Mouse (Mus musculus) liver, embryonic 12.5 days (tissue): ENCODE data around the gene Ythdf2. TPM values are rescaled to one million over a fixed set of nuclear protein-coding genes. Genes with fewer than 3 reads are reported as not detected.
A peak's percentile ranks its signal among the peaks of the same experiment; 100 is the strongest.
"Not testable (repeated sequence)": the region's sequence is repeated elsewhere in the genome, so short reads cannot be mapped to it uniquely, and the experiment has no call there.

Experiments
- ATAC-seq: fragments of 200-750 bp; cut with Nextera tagmentation; 2 replicates; pipeline ENCODE4 v1.8.0; 2017; ENCODE audit warnings: moderate number of reproducible peaks, mild to moderate bottlenecking, moderate library complexity
- H3K27ac ChIP-seq: fragments of 300-500 bp; sonication (generic); 2 replicates; pipeline ENCODE4 v1.5.1; 2016; ENCODE audit warnings: mild to moderate bottlenecking
- H3K27me3 ChIP-seq: fragments of 300-500 bp; sonication (generic); replicated peaks from 2 replicates; pipeline ENCODE4 v1.6.1; 2016; ENCODE audit warnings: mild to moderate bottlenecking, moderate library complexity
- H3K36me3 ChIP-seq: fragments of 300-500 bp; sonication (generic); 2 replicates; pipeline ENCODE4 v1.6.1; 2016; ENCODE audit warnings: mild to moderate bottlenecking, moderate library complexity
- H3K4me1 ChIP-seq: fragments of 300-500 bp; sonication (generic); 2 replicates; pipeline ENCODE4 v1.6.1; 2016
- H3K4me2 ChIP-seq: fragments of 300-500 bp; sonication (generic); 2 replicates; pipeline ENCODE4 v1.6.1; 2016; ENCODE audit warnings: mild to moderate bottlenecking, moderate library complexity
- H3K4me3 ChIP-seq: fragments of 300-500 bp; sonication (generic); 2 replicates; pipeline ENCODE4 v1.5.1; 2016; ENCODE audit warnings: mild to moderate bottlenecking, moderate library complexity
- H3K9ac ChIP-seq: fragments of 300-500 bp; sonication (generic); 2 replicates; pipeline ENCODE4 v1.6.1; 2016; ENCODE audit warnings: mild to moderate bottlenecking, moderate library complexity
- H3K9me3 ChIP-seq: fragments of 300-500 bp; sonication (generic); replicated peaks from 2 replicates; pipeline ENCODE4 v1.6.1; 2016; ENCODE audit warnings: mild to moderate bottlenecking, moderate library complexity
- WGBS: fragments of 180-500 bp; shearing (Covaris S2); methylation state at CpG from one replicate; pipeline ENCODE4 v1.1.7; 2016; ENCODE audit not compliant: insufficient replicate concordance; 5-methylcytosine and 5-hydroxymethylcytosine counted together
- polyA plus RNA-seq: library from polyadenylated mRNA; unstranded; fragments of >200 nt; fragmentation: Nextera tagmentation; extraction: Ambion mirVana; gene quantifications from 2 replicates; pipeline ENCODE4 v1.2.1, GENCODE M21; 2016

Gene Ythdf2
- polyA plus RNA-seq, 1 experiment from 2014 or later: 53.1 TPM

DNA sequence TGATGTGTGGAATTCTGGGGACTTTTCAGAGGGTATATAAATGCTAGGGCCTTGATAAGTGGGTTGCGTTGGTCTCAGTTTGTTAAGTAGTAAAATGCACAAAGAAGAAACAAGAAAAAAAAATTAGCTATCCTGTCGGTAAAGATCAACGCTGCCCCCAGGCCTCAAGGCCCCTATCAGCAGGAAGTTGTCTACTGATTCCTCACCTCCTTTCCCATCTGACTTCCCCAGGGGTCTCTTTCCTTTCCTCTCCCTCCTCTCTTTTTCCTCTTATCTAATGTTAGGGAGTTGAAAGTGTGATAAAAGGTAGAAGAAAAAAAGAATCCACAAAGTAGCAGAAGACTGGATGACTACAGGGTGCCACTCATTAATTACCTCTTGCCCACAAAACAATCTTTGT lies 28.3 kb upstream of the Ythdf2 start:
- H3K27ac ChIP-seq: no peak overlapping the region
- ATAC-seq: no peak
- WGBS: 18% methylated on average over 3 of the region's 3 CpGs
- H3K4me3 ChIP-seq: no peak overlapping the region
- H3K9me3 ChIP-seq: no peaks in the 10 kb centered on the region
- H3K36me3 ChIP-seq: peaks cover 98% of the 10 kb centered on the region
- no peak overlapping the region for H3K4me2 ChIP-seq
- peaks cover 34% of the 10 kb centered on the region for H3K4me1 ChIP-seq
- no peaks in the 10 kb centered on the region for H3K27me3 ChIP-seq
- no peak overlapping the region for H3K9ac ChIP-seq

- Histone ChIP-seq H3K4me3 (no peak overlapping the region), H3K9me3 (no peaks in the 10 kb centered on the region), H3K27ac (no peak overlapping the region), H3K27me3 (no peaks in the 10 kb centered on the region), H3K36me3 (peaks cover 100% of the 10 kb centered on the region), H3K4me2 (no peak overlapping the region), H3K9ac (no peak overlapping the region), H3K4me1 (peaks cover 28% of the 10 kb centered on the region)
- 81% methylated on average over 4 of the region's 4 CpGs for WGBS
- no peak for ATAC-seq
These were observed 26.3 kb upstream of the Ythdf2 start for GRCm38 (mm10) chr4:132238356-132238755.

DNA sequence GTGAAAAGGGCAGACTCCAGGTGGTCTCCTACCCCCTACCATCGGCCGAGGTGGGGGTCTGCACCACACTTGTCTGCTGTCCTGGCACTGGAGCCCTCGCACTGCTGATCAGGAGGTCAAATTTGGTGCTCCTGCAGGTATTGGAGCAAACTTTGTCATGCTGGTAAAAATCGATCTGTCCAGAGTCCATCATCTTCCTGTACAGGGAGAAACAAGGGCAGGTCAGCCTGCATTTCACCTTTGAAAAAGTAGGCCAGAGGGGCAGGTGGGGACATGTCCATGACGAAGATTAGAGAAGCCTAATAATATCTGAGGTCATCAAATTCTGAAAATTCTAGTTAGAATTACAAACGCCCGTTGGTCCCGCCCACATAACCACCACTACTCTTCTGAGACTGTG lies 22.6 kb upstream of the Ythdf2 start:
- Histone ChIP-seq H3K9ac (no peak overlapping the region), H3K4me2 (no peak overlapping the region), H3K27ac (no peak overlapping the region), H3K36me3 (peaks cover 99% of the 10 kb centered on the region), H3K27me3 (no peaks in the 10 kb centered on the region), H3K4me1 (peaks cover 15% of the 10 kb centered on the region; the same call in 1 of the 2 replicates), H3K9me3 (no peaks in the 10 kb centered on the region), H3K4me3 (no peak overlapping the region)
- WGBS: 79% methylated on average over 8 of the region's 8 CpGs
- ATAC-seq: no peak

DNA sequence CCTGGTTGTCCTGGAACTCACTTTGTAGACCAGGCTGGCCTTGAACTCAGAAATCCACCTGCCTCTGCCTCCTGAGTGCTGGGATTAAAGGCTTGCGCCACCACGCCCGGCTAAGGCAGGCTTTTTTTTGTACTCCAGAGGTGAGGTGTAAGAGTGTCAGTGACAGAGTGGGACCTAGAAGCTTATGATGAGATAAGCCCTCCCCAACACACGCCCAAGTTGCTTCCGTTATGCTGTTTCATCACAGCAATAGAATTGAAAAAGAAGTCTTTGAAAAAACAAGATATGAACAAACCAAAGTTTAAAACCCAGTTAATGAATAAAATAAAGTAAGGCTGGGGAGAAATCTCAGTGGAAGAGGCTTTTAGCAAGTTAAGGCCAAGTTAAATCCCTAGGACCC lies 18.3 kb upstream of the Ythdf2 start:
- Histone ChIP-seq H3K4me3 (no peak overlapping the region), H3K9ac (no peak overlapping the region), H3K27ac (no peak overlapping the region), H3K9me3 (no peaks in the 10 kb centered on the region), H3K4me1 (peaks cover 11% of the 10 kb centered on the region; the same call in 1 of the 2 replicates), H3K36me3 (peaks cover 97% of the 10 kb centered on the region), H3K27me3 (no peaks in the 10 kb centered on the region), H3K4me2 (no peak overlapping the region)
- no peak for ATAC-seq
- 68% methylated on average over 5 of the region's 5 CpGs for WGBS

- H3K9me3 ChIP-seq, H3K4me3 ChIP-seq, ATAC-seq, H3K27me3 ChIP-seq, H3K9ac ChIP-seq, H3K4me2 ChIP-seq, H3K27ac ChIP-seq: not testable (repeated sequence)
- Histone ChIP-seq H3K4me1 (peaks cover 16% of the 10 kb centered on the region), H3K36me3 (peaks cover 34% of the 10 kb centered on the region)
- WGBS: 89% methylated on average over 5 of the region's 5 CpGs
These were observed 9.9 kb upstream of the Ythdf2 start for GRCm38 (mm10) chr4:132222001-132222400.

- H3K4me2 ChIP-seq, H3K4me3 ChIP-seq, H3K9ac ChIP-seq, ATAC-seq, H3K27me3 ChIP-seq, H3K27ac ChIP-seq, H3K9me3 ChIP-seq, H3K36me3 ChIP-seq: not testable (repeated sequence)
- peaks cover 31% of the 10 kb centered on the region for H3K4me1 ChIP-seq
- 85% methylated on average over 4 of the region's 6 CpGs for WGBS
These were observed 6.3 kb upstream of the Ythdf2 start for GRCm38 (mm10) chr4:132218439-132218838.

GRCm38 (mm10) chr4:132217781-132218180 lies 5.7 kb upstream of the Ythdf2 start:
- H3K4me3 ChIP-seq: no peak overlapping the region
- H3K4me1 ChIP-seq: peaks cover 34% of the 10 kb centered on the region
- ATAC-seq: no peak
- 63% methylated on average over 2 of the region's 2 CpGs for WGBS
- no peak overlapping the region for H3K4me2 ChIP-seq
- no peaks in the 10 kb centered on the region for H3K27me3 ChIP-seq
- H3K27ac ChIP-seq: no peak overlapping the region
- no peaks in the 10 kb centered on the region for H3K36me3 ChIP-seq
- no peaks in the 10 kb centered on the region for H3K9me3 ChIP-seq
- H3K9ac ChIP-seq: no peak overlapping the region

DNA sequence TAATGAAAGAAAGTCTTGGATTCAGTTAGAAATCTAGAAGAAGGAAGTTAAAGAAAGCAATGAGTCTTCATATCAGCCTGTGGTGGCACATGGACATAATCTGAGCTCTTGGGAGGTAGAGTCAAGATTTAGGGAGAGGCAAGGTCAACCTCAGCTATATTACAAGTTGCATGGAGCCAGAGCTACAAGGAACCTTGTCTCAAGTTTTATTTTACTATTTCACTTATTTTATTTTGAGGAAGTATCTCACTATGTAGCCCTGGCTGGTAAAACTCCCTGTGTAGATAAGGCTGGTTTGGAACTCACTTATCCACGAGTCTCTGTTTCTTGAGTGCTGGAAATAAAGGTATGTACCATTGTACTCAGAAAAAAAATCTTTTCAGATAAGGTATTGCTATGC lies 4.5 kb upstream of the Ythdf2 start:
- H3K4me1 ChIP-seq: peaks cover 40% of the 10 kb centered on the region
- H3K4me2 ChIP-seq: no peak overlapping the region
- no peaks in the 10 kb centered on the region for H3K27me3 ChIP-seq
- ATAC-seq: no peak
- H3K36me3 ChIP-seq: no peaks in the 10 kb centered on the region
- 19% methylated on average over 1 of the region's 1 CpGs for WGBS
- no peak overlapping the region for H3K27ac ChIP-seq
- H3K9me3 ChIP-seq: no peaks in the 10 kb centered on the region
- H3K4me3 ChIP-seq: no peak overlapping the region
- H3K9ac ChIP-seq: no peak overlapping the region

GRCm38 (mm10) chr4:132214847-132215246 lies 2.7 kb upstream of the Ythdf2 start:
- Histone ChIP-seq H3K36me3 (peaks cover 9% of the 10 kb centered on the region), H3K9me3 (no peaks in the 10 kb centered on the region), H3K4me2 (peak overlapping the region; percentile 31), H3K9ac (peak overlapping the region; percentile 27; the same call in 1 of the 2 replicates), H3K4me1 (peaks cover 48% of the 10 kb centered on the region), H3K4me3 (no peak overlapping the region), H3K27me3 (no peaks in the 10 kb centered on the region), H3K27ac (peak overlapping the region; percentile 16; the same call in 1 of the 2 replicates)
- no peak for ATAC-seq
- 14% methylated on average over 4 of the region's 4 CpGs for WGBS

- Histone ChIP-seq H3K9me3 (no peaks in the 10 kb centered on the region), H3K36me3 (peaks cover 43% of the 10 kb centered on the region), H3K4me3 (peak overlapping the region; percentile 100), H3K9ac (peak overlapping the region; percentile 99), H3K4me1 (peaks cover 65% of the 10 kb centered on the region), H3K27ac (peak overlapping the region; percentile 96), H3K4me2 (peak overlapping the region; percentile 89), H3K27me3 (no peaks in the 10 kb centered on the region)
- under 1% methylated on average over 86 of the region's 89 CpGs for WGBS
- peak; percentile 76 for ATAC-seq
These were observed 786 bp downstream of the Ythdf2 start for GRCm38 (mm10) chr4:132211091-132211942.

- no peaks in the 10 kb centered on the region for H3K27me3 ChIP-seq
- peaks cover 53% of the 10 kb centered on the region for H3K36me3 ChIP-seq
- no peak for ATAC-seq
- 27% methylated on average over 2 of the region's 2 CpGs for WGBS
- H3K27ac ChIP-seq: peak overlapping the region; percentile 96
- H3K4me3 ChIP-seq: peak overlapping the region; percentile 100
- H3K4me1 ChIP-seq: peaks cover 65% of the 10 kb centered on the region
- peak overlapping the region; percentile 89 for H3K4me2 ChIP-seq
- H3K9ac ChIP-seq: peak overlapping the region; percentile 99
- no peaks in the 10 kb centered on the region for H3K9me3 ChIP-seq
These were observed 1.8 kb downstream of the Ythdf2 start for GRCm38 (mm10) chr4:132210325-132210724.

DNA sequence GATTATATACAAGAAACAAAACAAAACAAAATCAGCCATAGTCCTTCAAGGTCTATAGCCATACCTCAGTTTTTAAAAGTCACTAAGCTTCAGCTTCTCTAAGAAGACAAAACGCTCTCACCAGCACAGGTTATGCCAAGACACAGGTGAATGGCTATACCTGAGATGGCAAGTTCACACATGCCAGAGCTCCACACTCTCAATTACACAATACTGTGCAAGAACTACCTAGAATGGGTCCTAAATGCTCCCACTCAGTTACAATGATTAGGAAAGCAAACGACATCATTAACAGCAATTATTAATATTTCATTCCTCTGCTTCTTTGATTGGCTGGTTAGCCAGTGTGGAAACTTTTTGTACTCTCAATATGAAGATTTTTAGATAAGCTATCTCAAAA lies 2.8 kb downstream of the Ythdf2 start:
- Histone ChIP-seq H3K36me3 (peaks cover 63% of the 10 kb centered on the region), H3K27me3 (no peaks in the 10 kb centered on the region), H3K9ac (no peak overlapping the region), H3K4me2 (peak overlapping the region; percentile 89), H3K4me1 (peaks cover 55% of the 10 kb centered on the region), H3K9me3 (no peaks in the 10 kb centered on the region), H3K4me3 (no peak overlapping the region), H3K27ac (no peak overlapping the region)
- no peak for ATAC-seq
- WGBS: 80% methylated on average over 2 of the region's 2 CpGs
